Mouse (Mus musculus) cerebellum, adult 11-12 months (tissue): ENCODE measurements around the gene Phxr2.
"Not testable (repeated sequence)": the region's sequence is repeated elsewhere in the genome, so short reads cannot be mapped to it uniquely, and the experiment has no call there.

Source experiments
- DNase-seq: peaks from one replicate; pipeline ENCODE4 v3.0.0; 2022

Gene Phxr2

DNA sequence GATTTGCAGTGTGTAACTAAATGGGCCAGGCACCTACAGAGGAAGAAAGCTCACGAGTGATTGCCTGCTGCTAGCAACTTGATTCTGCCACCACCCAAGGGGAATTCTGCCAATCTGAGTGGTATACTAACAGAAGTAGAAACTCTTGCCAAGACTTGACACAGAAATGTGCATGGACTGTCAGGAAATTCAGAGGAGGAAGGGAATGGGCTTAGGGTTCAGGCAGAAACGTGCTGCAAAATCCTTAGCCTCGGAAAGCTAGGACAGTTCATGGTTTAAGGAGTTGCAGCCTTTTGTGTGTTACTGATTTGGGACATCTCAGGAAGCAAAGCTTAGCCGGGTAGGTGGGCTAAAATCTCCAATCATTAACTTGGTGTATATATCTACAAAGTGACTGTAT, at the start of gene Phxr2:
Phxr2 (minus strand) TSS at position 101 of the 400 bp plus-strand sequence.
- DNase-seq: no peak

DNA sequence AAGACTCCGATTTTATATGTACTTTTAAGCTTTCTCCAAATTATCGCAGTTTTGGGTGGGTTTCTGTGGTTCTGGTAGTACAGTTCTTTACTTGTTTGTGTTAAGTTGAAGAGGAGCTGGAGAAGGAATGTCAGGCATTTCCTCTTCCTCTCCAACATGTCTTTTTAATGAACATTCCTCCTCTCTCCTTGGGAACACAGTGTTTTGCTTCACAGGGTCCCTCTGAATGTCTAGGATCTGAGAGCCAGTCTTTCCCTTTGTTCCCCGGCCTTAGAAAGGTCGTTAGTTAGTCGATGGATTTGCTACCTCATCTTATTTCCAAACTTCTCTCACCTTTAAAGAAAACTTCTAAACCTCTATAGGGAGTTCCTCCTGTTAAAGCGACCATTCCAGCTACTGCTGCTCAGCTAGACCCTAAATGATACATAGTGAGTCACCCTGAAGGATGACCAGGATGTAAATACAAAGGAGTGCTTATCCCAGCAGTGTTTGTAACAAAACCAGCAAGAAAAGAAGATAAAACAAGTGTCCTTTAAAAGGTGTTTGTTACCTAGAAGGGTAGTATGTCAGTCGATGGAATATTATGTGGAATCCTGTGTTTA, 46.9 kb upstream of the Phxr2 start:
- DNase-seq: no peak

DNA sequence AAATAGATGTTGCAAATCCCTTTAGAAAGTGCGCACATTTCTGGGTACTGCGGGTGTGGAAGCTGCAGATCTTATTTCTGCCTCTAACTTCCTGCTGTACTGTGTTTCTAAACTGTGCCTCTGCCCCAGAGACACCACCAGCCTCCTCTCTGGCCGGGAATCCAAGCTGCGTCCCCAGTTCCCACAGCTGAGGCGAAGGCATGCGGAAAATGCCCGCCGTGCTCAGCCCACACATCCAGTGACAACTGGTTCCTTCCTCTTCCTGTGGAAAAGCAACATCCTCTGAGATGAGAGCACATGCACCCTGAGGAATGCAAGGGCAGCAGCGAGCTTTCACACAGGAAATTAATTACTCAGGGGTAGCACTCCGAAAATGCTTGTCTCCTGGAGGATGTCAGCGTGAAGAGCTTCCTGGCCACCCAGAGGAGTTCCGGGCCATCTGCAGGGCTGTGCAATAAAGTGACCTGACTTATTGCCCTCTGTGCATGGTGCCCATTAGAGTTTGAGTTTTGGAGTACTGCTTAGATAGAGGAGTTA, 45.9 kb upstream of the Phxr2 start:
- no peak for DNase-seq

DNA sequence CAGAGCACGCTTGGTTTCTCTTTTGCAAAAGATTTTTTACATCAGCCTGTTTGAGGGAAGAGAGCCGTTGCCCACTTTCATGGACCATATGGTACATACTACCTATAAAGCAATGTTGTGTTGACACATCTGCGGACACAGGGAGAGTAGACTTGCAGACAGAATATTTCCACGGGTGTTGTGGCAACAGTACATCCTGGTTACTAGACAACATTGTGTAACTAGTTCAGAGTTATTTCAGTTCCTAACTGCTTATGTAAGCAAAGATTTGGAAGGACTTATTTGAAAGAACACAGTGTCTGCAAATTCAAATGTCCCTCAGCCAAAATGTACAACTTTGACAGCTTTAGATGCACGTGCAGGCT, 43.6 kb upstream of the Phxr2 start:
- DNase-seq: no peak

DNA sequence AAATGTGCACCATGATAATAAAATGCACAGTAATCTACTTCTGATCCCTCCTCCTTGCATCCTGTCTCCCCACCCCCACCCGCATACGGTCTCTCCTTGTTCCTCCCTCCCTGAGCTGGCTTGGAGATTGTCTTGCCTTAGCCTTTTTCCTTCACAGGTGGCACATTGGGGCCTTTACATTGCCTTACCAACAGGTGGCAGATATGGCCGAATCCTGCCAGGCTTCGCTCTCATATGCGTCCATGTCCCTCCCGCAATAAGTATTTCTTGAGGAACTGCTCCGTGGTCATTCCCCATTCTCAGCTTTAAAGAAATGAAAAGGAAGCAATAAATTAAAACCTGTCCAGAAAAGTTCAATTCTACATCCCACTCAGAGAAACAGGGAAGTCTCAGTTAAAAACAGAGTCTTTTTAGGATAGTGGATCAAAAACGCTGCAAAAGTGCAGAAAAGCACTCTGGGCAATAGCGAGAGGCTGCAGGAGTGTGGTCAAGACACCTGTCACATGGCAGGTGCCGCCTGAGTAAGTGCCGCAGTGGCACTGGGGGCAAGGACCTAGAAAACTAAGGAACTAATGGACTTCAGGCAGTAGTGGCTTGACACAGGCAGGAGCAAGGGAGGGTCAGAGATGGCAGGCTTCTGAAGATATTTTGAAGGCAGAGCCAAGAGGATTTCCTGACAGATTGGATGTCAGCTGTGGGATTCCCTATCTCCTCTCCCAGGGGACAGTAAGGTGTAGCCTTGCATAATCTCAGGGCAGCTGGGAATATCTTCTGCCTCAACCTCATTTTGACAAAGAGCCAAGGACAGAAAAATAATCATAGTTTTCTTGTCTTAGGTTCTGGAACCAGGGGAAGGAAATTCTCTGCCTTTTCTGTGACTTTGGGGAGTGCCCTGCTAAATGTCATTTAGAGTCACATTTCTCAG, 43.0 kb upstream of the Phxr2 start:
- peak; percentile 44 for DNase-seq

DNA sequence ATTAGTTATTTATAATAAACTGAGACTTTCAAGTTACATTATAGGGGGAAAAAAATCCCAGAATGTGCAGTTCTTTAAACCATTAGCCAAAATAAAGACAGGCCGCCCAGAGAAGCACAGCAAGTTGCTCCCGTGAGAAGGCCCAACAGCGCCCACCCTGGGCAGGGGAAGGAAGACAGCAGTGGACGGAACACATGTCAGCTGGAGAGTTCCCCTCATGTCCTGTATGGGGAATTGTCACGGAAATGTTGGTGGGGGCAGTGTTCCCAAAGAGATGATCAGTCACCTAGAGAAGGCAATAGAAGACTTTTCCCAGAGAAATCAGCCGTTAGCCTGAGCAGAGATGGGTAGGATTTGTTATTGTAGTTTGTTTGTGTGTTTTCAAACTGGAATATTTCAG, 42.3 kb upstream of the Phxr2 start:
- no peak for DNase-seq

DNA sequence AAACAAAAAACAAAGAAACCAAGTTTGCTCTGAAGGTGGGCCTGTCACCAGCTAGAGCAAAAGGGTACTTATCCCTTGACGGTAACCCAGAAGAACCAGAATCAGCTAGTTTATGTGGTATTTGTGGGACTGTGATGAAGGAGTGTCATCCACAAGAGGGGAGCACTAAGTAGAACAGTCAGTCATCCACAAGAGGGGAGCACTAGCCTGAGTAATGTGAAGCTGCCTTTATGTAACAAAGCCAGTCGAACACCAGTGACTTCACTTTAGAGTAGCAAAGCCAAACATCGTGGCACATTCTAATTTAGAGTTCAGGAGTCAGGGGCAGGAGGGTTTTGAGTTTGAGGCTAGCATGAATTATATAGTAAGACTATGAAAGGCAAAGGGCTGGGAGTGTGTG, 40.3 kb upstream of the Phxr2 start:
- no peak for DNase-seq

DNA sequence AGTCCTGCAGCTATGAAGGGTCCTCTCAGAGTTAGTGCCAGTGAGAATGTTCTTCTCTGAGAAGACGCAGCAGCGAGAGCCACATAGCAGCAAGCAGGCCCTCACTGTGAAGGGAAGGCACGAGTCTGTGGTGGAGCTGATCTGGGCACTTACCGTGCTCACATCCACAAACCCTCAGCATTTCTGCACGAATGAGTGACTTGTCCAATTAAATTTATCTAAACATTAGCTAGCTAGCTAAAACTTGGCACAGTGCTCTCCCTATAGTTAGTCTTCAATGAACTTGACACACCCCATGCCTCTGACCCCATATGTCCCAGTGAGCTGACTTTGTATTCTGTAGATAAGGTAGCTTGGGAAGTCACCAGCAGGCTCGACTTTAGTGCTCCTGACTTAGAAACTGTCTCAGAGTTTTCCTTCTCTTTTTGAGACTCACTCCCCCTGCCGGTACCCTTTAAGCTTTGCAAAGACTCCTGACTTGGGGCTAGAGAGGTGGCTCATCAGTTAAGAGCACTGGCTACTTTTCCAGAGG, 39.7 kb upstream of the Phxr2 start:
- DNase-seq: no peak

DNA sequence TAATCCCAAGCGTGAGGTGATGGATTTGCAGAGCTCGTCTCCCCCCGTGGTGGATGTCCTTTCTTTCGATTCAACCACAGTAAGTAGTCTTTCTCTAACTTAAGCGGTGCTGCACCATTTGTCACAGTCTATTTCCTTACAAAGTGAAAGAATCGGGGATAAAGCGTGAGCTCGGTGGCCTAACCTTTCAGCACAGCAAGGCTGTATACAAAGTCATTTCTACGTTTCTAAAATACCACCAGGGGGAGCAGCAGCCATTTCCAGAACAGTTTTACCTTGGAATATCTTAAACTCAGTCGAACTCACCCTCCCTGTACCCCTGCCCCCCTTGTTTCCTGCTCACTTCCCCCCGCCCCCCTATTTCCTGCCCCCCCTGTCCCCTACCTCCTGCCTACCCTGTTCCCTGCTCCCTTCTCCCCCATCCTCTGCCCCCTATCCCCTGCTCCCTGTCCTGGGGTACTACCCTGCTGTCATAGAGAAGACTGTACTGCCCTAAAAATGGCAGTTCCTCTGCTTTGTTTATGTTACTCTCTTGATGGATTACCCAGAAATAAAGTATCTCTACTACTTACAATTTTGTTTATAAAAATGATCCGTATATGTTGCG, 38.8 kb upstream of the Phxr2 start:
- DNase-seq: no peak

DNA sequence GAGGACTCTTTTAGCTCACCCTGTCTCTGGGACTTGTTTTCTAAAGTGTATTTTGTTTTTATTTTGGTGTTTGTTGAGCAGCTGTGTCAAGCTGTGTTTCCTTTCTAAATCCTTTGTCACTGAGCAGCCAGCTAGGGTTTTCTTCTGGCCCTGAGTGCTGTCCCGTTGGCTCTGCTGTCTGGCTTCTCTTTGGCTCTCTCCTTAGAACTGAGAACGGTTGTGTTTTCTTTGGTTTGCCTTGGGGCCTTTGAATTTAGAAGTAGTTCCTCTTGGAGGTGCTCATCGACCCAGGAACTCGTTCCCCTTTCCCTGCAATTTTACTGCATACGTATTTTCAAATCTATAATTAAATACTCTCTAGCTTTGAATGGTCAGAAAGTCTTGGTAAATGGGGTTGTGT, 36.9 kb upstream of the Phxr2 start:
- DNase-seq: no peak

DNA sequence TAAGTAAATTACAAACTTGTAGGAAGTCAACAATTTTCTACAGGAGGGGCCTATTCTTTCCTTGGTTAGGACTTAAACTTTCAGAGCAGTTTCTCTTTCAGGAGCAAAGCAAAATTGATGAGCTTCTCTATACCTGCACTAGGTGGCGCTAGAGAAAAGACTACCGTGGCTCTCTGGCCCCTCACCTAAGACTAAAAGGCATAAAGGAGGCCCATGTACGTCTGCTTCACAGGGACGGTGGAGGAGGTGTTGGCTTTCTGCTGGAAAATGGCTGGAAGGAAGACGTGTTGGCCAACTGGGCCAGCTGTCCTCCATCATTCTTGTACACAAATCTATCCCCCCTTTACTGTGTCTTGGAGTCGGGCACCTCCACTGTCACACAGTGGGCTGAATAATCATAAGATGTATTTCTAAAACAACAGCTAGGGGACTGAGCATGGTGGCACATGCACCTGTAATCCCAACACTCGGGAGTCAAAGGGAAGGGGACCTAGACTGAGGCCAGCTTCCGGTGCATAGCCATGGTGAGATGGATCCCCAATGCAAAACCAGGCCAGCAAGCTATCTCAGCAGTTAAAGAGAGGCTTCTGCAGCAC, 36.0 kb upstream of the Phxr2 start:
- DNase-seq: no peak

DNA sequence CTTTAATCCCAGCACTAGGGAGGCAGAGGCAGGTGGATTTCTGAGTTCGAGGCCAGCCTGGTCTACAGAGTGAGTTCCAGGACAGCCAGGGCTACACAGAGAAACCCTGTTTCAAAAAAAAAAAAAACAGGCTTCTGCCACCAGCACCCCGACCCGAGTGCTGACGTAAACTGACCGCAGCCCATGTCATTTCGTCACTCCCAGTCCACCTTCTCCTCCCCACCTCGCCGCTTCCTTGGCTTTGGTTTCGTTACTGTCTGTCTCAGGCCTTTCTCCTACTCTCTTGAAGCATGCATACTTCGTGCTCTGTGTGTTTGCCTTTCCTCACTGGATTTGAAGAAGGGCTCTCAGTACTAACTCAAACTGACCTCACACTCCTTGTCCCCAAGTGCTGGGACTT, 31.6 kb upstream of the Phxr2 start:
- DNase-seq: not testable (repeated sequence)

DNA sequence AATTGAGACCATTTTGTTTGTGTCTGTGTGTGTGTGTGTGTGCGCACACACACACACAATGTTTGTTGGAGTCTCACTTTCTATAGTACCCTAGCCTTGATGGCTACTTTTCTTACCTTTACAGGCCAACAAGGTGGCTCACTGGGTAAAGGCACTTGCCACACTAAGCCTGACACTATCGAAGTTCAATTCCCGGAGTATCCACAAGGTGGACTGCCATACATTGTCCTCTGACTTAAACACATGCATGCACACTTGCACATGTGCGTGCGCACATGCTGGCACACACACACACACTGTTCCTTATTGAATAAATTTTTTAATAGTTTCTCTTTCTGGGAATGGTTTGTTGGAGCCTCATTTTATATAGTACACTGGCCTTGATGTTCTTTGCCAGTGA, 30.7 kb upstream of the Phxr2 start:
- no peak for DNase-seq

DNA sequence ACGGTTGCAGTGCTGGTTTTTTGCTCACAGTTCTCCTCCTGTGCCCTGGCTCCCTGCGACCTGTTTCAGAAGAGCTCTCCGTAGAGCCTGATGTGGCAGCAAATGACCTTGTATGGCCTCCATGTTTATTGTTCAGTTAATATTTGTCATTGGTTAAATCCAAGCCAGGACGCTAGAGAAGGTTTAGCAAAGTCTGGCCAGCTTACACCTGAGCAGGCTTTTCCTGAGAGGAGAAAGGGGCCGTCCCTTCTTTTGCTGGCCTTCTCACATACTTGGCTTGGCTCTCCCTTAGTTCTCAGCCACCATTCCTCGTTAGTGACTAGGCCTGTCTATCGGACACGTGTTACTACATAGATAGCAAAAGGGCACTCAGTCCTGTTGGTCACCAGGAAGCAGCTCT, 28.5 kb upstream of the Phxr2 start:
- DNase-seq: no peak

DNA sequence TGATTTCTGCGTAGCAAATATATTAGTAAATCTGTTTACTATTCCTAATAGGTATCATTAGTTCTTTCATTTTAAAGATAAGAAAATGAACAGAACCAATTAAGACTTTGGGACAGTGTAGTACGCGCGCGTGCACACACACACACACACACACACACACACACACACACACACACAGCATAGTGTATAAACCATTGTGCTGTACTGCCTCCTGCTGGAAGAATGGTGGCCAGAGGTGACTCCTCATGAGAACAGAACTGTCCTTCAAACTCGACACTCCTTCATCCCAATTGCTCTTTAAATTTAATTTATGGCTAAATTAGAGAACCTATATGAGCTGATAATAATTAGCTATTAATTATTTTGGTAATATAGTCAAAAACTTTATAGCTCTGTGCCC, 25.9 kb upstream of the Phxr2 start:
- no peak for DNase-seq

DNA sequence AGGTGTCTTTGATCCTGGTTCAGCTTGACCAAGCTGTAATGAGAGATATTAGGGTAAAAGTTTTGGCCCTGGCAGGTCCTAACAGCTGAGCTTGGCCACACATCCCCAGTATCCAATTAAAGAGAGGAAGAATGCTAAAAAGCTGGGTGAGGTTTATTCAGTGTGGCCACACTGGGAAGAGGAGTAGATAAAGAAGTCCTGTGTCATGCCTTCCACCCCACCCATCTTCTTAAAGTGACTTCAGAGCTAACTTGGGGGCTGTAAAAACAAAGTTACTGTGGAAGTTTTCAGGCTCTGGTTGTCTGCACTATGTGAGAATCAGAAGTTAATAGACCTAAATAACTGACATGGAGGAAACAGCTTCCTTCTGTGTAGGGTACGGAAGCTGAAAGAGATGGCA, 25.5 kb upstream of the Phxr2 start:
- no peak for DNase-seq

DNA sequence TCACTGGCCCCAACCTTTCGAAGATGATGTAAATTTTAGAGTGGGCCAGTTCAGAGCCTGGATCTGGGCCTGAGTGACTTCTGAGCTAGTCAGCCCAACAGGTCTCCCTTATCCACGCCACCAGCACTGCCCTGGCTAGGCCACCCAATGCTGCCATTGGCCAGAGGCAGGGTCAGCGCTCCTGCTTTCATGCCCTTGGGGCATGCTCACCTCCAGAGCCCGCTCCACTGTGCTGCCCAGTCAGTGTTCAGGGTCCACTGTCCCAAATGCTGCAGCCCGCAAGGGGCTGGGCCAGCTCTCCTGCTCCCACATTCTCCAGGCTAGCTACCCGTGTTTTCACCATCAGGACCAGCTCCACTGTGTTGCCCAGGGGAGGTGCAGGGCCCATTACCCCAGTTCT, 23.9 kb upstream of the Phxr2 start:
- DNase-seq: no peak

DNA sequence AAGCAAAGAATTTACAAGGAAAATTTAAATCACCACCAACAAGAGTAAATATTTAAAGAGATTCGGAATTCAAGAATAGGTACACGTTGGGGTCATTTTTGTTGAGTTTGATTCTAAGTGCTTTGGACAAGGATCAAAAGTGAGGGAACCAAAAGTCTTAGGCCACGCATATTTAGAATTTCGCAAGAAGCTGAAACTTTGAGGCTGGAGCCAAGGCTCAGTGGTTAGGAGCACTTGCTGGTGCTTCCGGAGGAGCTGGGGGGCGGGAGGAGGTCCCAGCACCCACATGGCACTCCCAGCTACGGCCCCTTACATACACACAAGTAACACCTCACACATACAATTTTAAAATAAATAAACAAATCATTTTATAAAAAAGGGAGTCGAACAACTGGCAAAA, 20.5 kb upstream of the Phxr2 start:
- DNase-seq: no peak

DNA sequence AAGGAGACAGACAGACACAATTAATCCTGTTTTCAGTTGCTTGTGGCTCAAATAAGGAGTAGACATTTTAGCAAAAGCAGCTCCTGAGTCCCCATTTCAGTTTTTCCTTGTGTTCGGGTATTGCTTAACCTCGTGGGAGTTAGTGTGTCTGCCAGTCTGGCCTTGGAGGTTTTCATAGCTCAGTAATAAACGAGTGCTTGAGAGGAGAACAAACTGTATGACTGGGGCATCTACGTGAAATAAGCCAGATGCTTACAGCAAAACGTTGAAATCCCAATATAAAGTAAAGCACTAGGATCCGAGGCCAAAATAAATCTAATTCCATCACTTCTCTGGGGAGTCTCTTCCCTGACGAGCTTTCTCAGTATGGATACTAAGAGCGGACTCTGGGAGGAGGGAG, 19.5 kb upstream of the Phxr2 start:
- DNase-seq: no peak

DNA sequence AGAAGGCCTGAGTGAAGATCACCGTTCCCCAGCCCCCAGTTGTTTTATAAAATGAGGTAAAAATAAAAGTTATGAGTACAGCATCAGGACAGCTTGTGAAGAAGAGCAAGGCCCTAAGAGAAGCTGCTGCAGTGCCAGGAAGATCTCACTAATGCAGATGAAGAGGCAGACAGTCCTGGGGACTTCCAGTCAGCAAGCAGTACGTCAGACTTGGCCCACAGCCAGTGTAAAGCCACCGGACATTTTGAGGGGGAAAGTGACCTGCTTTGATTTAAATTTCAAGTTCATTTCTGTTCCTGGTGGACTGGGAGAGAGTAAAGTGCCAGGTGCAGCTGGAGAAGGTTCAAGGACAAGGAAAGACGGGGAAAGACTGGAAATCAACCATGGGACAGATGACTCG, 10.2 kb upstream of the Phxr2 start:
- no peak for DNase-seq

DNA sequence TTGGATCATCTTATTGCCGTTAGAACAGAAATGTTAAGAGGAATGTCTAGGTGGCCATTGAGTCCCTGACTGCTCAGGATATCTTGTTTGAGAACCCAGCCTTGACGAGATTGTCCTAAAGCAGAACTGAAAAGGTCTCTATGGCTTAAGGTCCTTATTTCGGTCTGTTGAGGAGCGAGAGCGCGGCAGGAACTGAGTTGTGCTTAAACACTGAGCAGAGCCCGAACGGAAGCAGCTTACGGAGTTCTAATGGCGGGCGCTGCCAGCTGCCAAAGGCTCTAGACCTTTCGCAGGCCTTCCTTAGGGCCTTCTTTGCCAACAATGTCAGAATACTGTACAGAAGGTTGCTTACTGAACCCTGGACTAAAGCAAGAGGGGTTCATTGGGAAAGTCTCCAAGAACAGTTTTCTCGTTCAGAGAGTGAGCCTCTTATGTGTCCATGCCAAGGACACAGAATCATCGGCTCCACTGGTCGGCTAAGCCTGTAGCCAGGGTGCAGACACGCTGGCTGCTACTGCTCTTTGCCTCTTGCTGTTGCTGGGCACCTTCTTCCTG, 7.3 kb upstream of the Phxr2 start:
- no peak for DNase-seq

DNA sequence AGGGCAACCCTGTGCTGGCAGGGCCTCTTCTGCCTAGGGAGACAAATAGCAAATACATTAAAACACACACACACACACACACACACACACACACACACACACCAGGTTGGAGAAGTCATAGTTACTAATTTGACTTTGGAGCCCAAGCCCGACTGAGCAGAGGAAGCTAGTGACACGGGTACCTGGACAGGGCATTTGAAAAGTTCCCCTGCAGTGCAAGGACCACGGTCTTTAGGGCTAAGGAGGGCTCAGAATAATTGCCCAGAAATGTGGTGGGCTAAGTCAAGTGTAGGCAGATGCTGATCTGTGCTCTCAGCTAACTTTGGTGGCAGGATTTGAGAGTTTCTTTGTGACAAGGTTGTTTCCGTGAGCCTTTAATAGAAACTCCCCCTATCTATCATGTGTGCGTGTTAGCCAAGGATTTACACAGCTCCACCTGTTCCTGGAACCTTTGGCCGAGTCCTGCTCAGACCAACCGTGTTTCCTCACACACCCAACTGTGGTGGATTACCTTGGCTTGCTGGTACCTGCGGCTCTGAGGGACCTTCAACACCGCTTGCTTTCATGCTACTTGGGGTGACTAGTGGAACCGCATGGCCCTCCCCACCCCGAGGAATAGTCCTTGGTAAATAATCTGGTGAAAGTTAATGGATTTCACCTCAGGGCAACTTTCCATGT, 6.6 kb upstream of the Phxr2 start:
- no peak for DNase-seq
